Mouse (Mus musculus) olfactory bulb, adult 2 months (tissue): ENCODE measurements around the gene Gm5134.

Source experiments
- CTCF ChIP-seq: fragments of 200-500 bp; IDR thresholded peaks from 2 replicates; pipeline ENCODE4 v1.5.1; 2012; ENCODE audit warnings: low read depth, mild to moderate bottlenecking, low read length, moderate library complexity; ENCODE audit not compliant: insufficient read depth
- POLR2A ChIP-seq: fragments of 200-500 bp; IDR thresholded peaks from 2 replicates; pipeline ENCODE4 v1.6.1; 2012; ENCODE audit warnings: mild to moderate bottlenecking, low read depth, low read length, moderate library complexity; ENCODE audit not compliant: insufficient read depth

DNA sequence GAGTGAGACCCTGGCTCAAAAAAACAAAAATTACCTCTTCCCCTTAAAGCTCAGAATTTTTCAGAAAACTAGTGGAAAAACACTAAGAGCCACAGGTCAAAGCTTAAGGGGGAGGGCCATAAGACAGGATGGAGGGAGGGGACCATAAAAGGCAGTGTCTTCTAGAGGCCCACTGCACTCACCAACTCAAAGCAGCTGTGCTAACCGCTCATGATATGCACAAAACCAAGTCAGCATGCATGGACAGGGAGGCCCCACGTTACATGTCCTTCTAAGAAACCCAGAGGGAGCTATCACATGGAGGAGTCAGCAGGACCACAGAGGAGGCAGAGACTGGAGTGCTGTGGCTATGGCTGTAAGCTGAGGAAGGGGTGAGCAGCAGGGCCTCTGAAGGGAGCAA lies 43.6 kb upstream of the Gm5134 start:
- TF ChIP-seq CTCF = no peak
- TF ChIP-seq POLR2A = no peak
